Mouse (Mus musculus) liver, postnatal 0 days (tissue): Measurements from ENCODE around the gene Ankrd40. TPM values are rescaled to one million over a fixed set of nuclear protein-coding genes. Genes with fewer than 3 reads are reported as not detected.

Experiments used
- ATAC-seq: fragments of 200-750 bp; cut with Nextera tagmentation; 2 replicates; pipeline ENCODE4 v1.8.0; 2017; ENCODE audit warnings: mild to moderate bottlenecking, moderate library complexity
- DNase-seq: peaks from one replicate; pipeline ENCODE4 v3.0.0-alpha.2; 2016
- H3K27ac ChIP-seq: fragments of 300-500 bp; sonication (generic); 2 replicates; pipeline ENCODE4 v1.5.1; 2014; ENCODE audit warnings: antibody characterized with exemption, moderate library complexity, mild to moderate bottlenecking, low read depth
- H3K27me3 ChIP-seq: fragments of 300-500 bp; sonication (generic); 2 replicates; pipeline ENCODE4 v1.6.1; 2014; ENCODE audit warnings: low read length, control low read depth, mixed read lengths; ENCODE audit not compliant: insufficient read depth
- H3K36me3 ChIP-seq: fragments of 300-500 bp; sonication (generic); replicated peaks from 2 replicates; pipeline ENCODE4 v1.6.1; 2014; ENCODE audit warnings: mild to moderate bottlenecking, control low read depth, low read length, moderate library complexity, mixed read lengths; ENCODE audit not compliant: insufficient read depth
- H3K4me1 ChIP-seq: fragments of 300-500 bp; sonication (generic); 2 replicates; pipeline ENCODE4 v1.6.1; 2014; ENCODE audit warnings: antibody characterized with exemption, mild to moderate bottlenecking, control low read depth; ENCODE audit not compliant: insufficient read depth
- H3K4me2 ChIP-seq: fragments of 300-500 bp; sonication (generic); 2 replicates; pipeline ENCODE4 v1.6.1; 2014; ENCODE audit warnings: low read depth, mild to moderate bottlenecking, low read length, moderate library complexity, mixed read lengths
- H3K4me3 ChIP-seq: fragments of 300-500 bp; sonication (generic); 2 replicates; pipeline ENCODE4 v1.5.1; 2014; ENCODE audit warnings: low read depth, low read length
- H3K9ac ChIP-seq: fragments of 300-500 bp; sonication (generic); replicated peaks from 2 replicates; pipeline ENCODE4 v1.6.1; 2014; ENCODE audit warnings: mild to moderate bottlenecking, moderate library complexity
- H3K9me3 ChIP-seq: fragments of 300-500 bp; sonication (generic); 2 replicates; pipeline ENCODE4 v1.6.1; 2016; ENCODE audit warnings: mild to moderate bottlenecking, control low read depth, low read length, mixed read lengths
- CTCF ChIP-seq: sonication (generic); IDR thresholded peaks from 2 replicates; pipeline ENCODE4 v1.5.1; 2016; ENCODE audit warnings: antibody characterized with exemption, low read depth
- EP300 ChIP-seq: IDR thresholded peaks from 2 replicates; pipeline ENCODE4 v1.6.1; 2016; ENCODE audit warnings: antibody characterized with exemption, low read depth, mild to moderate bottlenecking
- whole genome bisulfite sequencing: fragments of 180-500 bp; shearing (Covaris S2); extraction: QIAGEN DNeasy Blood & Tissue Kit; methylation state at CpG from one replicate; pipeline ENCODE4 v1.1.7; 2014; ENCODE audit not compliant: insufficient replicate concordance; 5-methylcytosine and 5-hydroxymethylcytosine counted together
- polyA plus RNA-seq: library from polyadenylated mRNA; unstranded; fragments of >200 nt; fragmentation: Nextera tagmentation; extraction: Ambion mirVana; gene quantifications from 2 replicates; pipeline ENCODE4 v1.2.1, GENCODE M21; 2015

Ankrd40 gene
- polyA plus RNA-seq, 1 experiment from 2014 or later = 8.5 TPM

DNA sequence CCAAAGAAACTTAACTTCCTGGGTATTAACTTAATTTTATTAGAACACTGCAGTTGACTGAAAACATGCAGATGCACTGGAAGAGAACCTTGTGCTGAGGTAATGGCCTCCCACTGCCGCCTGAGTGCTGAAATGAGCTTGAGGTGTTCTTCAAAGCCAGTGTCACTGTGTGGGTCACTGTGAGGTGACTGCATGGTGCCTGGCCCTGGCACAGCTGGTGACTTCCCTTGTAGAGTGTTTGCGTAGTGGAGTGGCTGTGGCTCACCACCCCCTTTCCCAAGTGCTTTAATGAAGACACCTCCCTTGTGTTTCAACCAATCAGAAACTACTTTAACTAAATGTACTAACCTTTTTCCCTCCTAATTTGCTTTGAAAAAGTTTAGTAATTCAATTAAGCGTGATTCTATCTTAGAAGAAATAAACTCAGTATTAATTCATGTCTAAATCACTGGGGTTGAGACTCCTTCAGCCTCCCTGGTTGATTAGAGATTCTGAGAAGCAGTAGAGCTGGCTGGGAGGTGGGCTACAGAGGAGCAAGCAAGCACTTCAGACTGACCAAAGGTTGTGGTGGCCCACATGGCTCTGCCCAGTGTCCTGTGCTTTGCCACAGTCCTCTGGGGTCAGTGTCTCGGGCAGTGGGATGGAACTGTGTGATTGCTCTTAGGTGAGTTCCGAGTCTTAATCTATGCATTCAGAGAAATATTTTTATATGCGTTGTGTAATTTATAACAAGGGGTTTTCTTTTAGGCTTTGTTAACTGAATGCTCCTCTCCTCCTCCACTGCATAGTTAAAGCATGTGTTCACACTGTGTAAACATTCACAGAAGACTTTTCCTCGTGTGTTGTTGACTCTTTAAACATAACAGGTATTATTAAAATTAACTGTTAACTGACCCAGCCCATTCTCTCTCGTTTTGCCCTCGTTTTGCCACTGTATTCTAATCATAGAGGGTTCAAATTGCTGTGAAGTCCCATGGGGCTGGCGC, 13.4 kb downstream of the Ankrd40 start:
- ATAC-seq = peak; percentile 44; the same call in 1 of the 2 replicates
- H3K4me1 ChIP-seq = peaks cover 3% of the 10 kb centered on the region; the same call in 1 of the 2 replicates
- no peak for DNase-seq
- no peaks in the 10 kb centered on the region for H3K9me3 ChIP-seq
- WGBS = 68% methylated on average over 10 of the region's 10 CpGs
- no peak overlapping the region for H3K4me2 ChIP-seq
- no peak overlapping the region for H3K27ac ChIP-seq
- H3K36me3 ChIP-seq = peaks cover 25% of the 10 kb centered on the region
- TF ChIP-seq EP300 (no peak), CTCF (no peak)
- H3K9ac ChIP-seq = no peak overlapping the region
- no peaks in the 10 kb centered on the region for H3K27me3 ChIP-seq
- no peak overlapping the region for H3K4me3 ChIP-seq

DNA sequence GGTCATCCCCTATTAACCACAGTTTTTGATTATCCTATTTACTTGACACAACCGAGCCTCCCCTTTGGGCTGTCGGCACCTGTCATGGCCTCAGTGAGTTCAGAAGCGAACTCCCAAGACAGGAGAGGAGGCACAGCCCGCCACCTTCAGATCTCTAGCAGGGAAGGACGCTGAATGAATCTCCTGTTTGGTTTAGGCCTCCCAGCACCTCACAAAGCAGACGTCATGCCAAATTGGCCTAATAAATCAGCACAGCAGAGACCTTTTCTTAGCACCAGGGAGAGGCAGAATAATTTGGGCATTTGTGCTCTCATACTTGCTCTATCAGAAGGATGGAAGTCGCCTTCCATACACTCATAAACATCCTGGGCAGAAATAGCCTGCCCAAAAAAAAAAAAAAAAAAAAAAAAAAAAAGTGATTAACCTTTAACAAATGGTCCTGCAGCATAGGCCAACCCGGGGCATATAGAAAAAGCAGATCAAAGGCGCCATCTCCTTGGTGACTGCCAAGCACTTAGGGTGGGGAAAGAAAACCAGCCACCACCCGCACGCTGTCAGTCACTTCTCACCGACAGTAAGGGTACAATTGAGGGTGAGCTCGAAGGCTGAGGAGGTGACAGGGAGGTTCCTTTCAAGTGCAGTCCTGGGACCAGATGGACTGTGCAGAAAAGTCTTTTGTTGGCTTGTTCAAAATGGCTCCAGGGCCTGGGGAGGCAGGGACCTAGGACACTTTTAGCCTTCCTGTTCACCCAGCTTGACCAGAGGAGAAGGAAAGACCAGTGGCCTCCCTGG, 14.5 kb downstream of the Ankrd40 start:
- H3K4me3 ChIP-seq = no peak overlapping the region
- TF ChIP-seq EP300 (no peak), CTCF (no peak)
- 56% methylated on average over 13 of the region's 13 CpGs for WGBS
- peaks cover 14% of the 10 kb centered on the region; the same call in 1 of the 2 replicates for H3K4me1 ChIP-seq
- DNase-seq (no peak), ATAC-seq (no peak)
- no peaks in the 10 kb centered on the region for H3K27me3 ChIP-seq
- no peak overlapping the region for H3K27ac ChIP-seq
- no peaks in the 10 kb centered on the region for H3K9me3 ChIP-seq
- peaks cover 20% of the 10 kb centered on the region for H3K36me3 ChIP-seq
- no peak overlapping the region for H3K4me2 ChIP-seq
- H3K9ac ChIP-seq = no peak overlapping the region

DNA sequence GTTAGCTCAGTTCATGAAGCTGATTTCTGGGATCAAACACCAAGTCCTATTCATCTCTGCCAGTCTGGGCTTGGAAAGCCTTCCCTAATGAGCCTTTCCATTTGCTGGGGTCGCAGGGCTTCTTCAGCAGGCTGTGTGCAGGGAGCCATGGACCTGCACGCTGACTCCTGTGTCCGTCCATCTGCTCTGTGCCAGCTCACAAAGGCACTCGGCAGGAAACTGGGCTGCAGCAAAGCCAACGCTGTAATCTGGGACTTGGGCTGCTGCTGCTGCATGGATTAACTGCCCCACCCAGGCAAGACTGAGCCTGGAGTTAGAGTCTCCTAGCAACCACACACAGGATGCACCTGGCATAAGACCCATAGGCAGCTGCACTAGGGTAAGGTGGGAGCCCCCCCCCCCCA, 16.2 kb downstream of the Ankrd40 start:
- Histone ChIP-seq H3K4me1 (peaks cover 14% of the 10 kb centered on the region; the same call in 1 of the 2 replicates), H3K27me3 (no peaks in the 10 kb centered on the region), H3K4me3 (no peak overlapping the region), H3K27ac (no peak overlapping the region), H3K9me3 (no peaks in the 10 kb centered on the region), H3K9ac (no peak overlapping the region), H3K36me3 (peaks cover 8% of the 10 kb centered on the region), H3K4me2 (no peak overlapping the region)
- WGBS = 57% methylated on average over 5 of the region's 5 CpGs
- TF ChIP-seq CTCF (no peak), EP300 (no peak)
- ATAC-seq = no peak
- no peak for DNase-seq

DNA sequence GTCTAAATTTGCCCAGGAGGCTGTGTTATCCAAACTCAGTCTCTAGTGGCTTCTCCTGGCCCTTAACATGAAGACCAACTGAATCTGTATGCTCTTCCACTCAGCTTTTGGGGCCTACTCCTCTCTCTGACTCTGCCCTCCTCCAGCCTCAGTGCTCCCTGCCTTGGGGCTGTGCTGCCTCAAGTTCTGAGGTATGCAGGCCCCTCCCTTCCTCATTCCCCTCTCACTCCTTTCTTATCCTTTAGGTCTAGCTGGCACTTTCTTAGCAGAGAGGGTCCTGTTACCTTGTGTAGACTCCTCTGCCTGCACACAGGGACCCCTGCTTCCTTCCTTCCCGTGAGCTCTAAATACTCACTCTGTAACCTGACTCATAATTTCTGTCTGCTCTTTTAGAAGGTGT, 16.7 kb downstream of the Ankrd40 start:
- 54% methylated on average over 1 of the region's 1 CpGs for WGBS
- H3K4me3 ChIP-seq = no peak overlapping the region
- DNase-seq (no peak), ATAC-seq (no peak)
- peaks cover 14% of the 10 kb centered on the region; the same call in 1 of the 2 replicates for H3K4me1 ChIP-seq
- H3K36me3 ChIP-seq = peaks cover 4% of the 10 kb centered on the region
- no peak overlapping the region for H3K9ac ChIP-seq
- H3K27me3 ChIP-seq = no peaks in the 10 kb centered on the region
- H3K9me3 ChIP-seq = no peaks in the 10 kb centered on the region
- TF ChIP-seq EP300 (no peak), CTCF (no peak)
- H3K4me2 ChIP-seq = no peak overlapping the region
- no peak overlapping the region for H3K27ac ChIP-seq

GRCm38 (mm10) chr11:94345926-94346325, 18.1 kb downstream of the Ankrd40 start:
- no peak for TF ChIP-seq CTCF
- TF ChIP-seq EP300 = no peak
- Histone ChIP-seq H3K4me2 (no peak overlapping the region), H3K27me3 (no peaks in the 10 kb centered on the region), H3K36me3 (no peaks in the 10 kb centered on the region), H3K4me3 (no peak overlapping the region), H3K4me1 (peaks cover 17% of the 10 kb centered on the region; the same call in 1 of the 2 replicates), H3K27ac (no peak overlapping the region), H3K9me3 (no peaks in the 10 kb centered on the region), H3K9ac (no peak overlapping the region)
- 81% methylated on average over 10 of the region's 10 CpGs for WGBS
- no peak for ATAC-seq
- no peak for DNase-seq

DNA sequence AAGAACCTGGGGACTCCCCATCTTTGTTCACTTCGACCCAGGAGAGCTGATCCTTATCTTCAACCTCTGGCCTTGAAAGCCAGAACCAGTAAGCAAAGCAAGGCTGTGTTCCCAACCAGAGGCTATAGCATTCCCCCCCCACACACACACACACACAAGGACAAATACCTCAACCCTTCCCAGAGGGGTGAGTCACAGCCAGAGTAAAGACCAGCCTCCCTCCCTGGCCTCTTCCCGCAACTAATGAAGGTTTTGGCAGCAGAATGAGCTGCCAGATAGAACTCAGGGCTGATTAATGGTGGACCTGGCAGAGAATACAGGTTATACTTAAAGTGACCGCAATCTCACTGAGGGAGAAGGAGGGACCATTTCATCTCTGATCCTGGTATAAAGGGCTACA, 18.8 kb downstream of the Ankrd40 start:
- no peak overlapping the region for H3K9ac ChIP-seq
- 42% methylated on average over 3 of the region's 3 CpGs for WGBS
- H3K27me3 ChIP-seq = no peaks in the 10 kb centered on the region

More for the DNA sequence above, 18.8 kb downstream of the Ankrd40 start:
- TF ChIP-seq EP300 = no peak
- TF ChIP-seq CTCF = no peak
- DNase-seq = no peak
- Histone ChIP-seq H3K4me2 (no peak overlapping the region), H3K4me3 (no peak overlapping the region), H3K4me1 (peaks cover 17% of the 10 kb centered on the region; the same call in 1 of the 2 replicates), H3K27ac (no peak overlapping the region), H3K36me3 (no peaks in the 10 kb centered on the region), H3K9me3 (no peaks in the 10 kb centered on the region)
- ATAC-seq = peak; percentile 74
